Mouse (Mus musculus): ENCODE results near the gene Rnf185. TPM values are rescaled to one million over a fixed set of nuclear protein-coding genes. Genes with fewer than 3 reads are reported as not detected.

The Rnf185 gene
- total RNA-seq (2021) = 10 to 100 TPM; 30.1 to 33.1 TPM
- long read RNA-seq, experiment 1, transcript Rnf185-202 (7 exons, 2,787 nt) = major isoform, 47 of 57 reads
- long read RNA-seq, experiment 1, partial matches to known transcripts = 4 of 57 reads
- long read RNA-seq, experiment 1, other reads (novel, unspliced or antisense) = 6 of 57 reads
- long read RNA-seq, experiment 2, transcript Rnf185-202 (7 exons, 2,787 nt) = major isoform, 27 of 31 reads
- long read RNA-seq, experiment 2, partial matches to known transcripts = 0 of 31 reads
- long read RNA-seq, experiment 2, other reads (novel, unspliced or antisense) = 3 of 31 reads

DNA sequence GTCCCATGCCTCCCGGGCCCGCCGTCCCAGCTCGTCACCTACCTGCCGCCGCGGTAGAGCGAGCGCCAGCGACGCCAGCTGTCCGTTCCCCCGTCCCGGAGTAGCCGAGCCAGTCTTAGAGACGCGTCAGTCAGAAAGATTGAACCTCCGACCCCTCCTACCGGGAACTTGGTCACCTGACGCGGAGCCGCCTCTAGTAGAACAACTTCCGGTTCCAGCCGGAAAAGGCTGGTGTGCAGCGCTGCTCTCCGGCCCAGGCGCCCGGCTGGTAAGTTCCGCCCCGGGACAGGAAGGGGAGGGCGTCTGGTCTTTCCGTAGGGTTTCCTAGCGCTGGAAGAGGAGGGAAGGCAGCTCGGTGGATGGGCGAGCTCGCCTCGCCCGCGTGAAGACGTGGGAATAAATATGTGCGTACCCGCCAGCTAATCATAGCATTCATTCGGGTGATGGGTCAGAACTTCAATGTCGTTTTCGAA, at the start of gene Rnf185:
Gene Rnf185 (minus strand): TSS at position 197 of the 473 bp plus-strand sequence.
- peak; percentile 91 to 94 for DNase-seq (ENCODE audit: low spot score in 2 of 2)

DNA sequence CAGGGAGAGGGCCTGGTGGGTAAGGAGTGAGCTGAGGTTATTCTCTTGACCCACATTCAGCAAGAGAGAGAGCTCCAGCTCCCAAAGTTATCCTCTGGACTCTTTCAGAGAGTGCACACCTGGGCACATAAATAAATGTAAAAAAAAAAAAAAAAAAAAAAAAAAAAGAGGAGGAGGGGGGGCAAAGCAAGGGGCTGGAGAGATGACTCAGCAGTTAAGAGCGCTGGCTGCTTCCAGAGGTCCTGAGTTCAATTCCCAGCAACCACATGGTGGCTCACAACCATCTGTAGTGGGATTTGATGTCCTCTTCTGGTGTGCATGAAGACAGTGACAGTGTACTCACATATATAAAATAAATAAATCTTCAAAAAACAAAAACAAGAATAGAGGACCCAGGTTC, 45.1 kb upstream of the Rnf185 start:
- no peak for DNase-seq (ENCODE audit: low spot score in 2 of 2)

DNA sequence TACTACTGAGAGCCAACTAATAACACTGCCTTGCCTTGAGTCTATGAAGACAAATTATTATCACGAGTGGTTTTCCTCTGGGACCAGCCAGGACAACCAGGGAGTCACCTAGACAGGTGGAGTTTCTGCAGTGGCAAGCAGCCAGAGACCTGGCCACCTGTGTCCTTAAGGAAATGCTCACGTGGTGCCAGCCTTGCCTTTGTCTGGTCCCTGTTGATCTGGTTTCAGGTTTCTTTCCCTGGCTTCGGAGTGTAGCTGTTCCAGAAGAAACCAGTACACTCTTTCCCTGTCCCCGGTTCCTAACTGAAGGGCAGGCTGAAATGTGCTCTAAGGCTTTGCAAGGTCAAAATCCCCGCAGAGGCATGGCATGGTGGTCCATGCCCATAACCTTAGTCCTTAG, 44.6 kb upstream of the Rnf185 start:
- no peak for DNase-seq (ENCODE audit: low spot score in 2 of 2)

DNA sequence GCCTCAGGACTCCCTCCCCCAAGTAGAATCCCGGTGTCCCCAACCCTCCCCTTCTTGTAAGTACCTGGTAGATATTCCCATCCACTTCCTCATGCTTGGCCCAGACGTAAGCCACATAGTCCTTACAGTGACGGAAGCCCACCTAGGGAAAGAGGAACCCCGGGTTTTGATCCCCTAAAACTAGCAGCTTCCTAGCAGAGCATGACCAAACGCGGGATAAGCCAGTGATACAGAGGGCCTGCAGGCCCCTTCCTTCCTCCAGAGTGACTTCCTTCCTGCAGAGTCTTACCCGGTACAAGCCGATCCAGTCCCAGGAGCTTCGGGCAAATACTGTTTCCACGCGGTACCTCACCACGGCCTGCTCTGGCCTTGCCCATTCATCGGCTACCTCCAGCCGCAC, 43.3 kb upstream of the Rnf185 start:
- DNase-seq (ENCODE audit: low spot score in 2 of 2) = no peak

DNA sequence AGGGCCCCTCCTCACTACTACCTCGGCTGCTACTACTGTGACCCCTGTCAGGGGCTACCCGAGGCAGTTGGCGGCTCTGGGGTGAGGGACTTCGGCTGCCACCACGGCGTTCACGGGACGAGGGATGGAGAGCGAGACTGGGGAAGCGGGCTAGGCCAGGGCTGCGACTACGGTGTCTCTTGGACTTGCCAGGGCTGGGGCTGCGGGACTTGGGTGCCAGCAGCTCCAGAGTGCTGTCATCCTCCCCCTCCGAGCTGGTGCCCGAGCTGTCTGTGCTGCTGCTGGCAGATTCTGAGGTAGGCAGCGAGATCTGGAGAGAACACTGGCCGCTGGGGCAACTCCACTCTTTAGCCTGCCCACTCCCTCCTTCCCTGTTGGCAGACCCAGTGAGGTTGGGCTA, 42.7 kb upstream of the Rnf185 start:
- no peak for DNase-seq (ENCODE audit: low spot score in 2 of 2)

DNA sequence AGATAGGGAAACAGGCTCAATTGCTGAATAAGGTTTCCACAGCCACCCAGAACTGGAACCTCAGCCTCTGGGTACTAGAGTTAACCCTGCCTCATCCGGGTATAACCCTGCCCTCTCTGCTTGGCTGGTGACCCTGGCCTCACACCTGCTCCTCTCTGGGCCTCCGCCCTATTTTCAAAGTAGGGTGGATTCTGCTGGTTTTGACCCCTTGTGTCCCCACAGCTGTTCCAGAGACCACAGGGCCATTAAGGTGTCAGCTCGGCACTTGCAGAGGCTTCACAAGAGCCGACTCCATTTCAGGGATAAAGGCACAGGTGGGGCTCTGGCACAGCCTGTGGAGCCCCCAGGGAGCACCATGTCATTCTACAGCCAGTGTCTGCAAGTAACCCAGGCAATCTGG, 40.6 kb upstream of the Rnf185 start:
- no peak for DNase-seq (ENCODE audit: low spot score in 2 of 2)

DNA sequence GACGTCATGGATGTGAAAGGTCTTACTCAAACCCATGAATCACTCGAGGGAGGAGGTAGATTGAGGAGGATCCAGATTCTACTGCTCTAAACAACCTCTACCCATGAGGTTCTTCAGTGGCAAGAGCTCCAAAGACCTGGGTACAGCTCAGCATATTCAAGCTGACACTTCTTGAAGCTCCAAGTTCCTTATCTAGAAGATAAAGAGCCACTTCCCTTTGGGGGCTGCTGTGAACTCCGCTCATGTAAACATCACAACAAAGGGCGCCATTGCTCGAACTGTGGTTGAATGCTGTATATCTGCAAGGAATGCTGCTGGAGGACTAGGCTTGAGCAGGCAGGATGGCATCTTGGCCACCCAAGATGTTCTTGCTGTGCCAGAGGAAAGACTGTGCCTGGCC, 36.9 kb upstream of the Rnf185 start:
- no peak for DNase-seq (ENCODE audit: low spot score in 2 of 2)

DNA sequence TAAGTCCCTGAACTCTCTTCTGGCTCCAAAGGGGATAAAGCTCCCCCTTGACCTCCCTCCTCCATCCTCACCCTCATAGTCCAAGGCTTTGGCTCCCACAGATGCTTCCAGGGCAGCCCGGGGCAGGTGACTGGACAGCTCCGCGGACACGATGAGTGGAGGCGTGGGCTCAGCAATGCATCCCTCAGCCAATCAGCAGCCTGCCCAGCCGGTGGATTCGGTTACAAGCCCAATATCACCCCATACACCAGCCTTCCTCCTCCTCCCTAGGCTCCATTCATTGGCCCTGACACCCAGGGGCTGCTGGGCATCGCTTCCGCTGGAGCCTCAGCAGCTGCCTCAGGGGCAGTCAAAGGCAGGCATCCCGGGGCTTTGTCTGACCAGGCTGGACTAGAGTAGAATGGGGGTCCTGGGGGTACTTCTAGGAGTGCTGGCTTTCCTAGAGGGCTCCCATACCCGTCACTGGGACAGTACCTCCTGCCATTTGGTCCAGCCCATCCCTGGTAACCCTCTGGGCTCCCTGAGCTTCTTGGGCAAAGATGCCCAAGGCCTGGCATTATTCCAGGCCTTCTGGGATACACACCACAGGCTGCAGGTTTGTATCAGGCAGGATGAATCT, 35.9 kb upstream of the Rnf185 start, which contains the start of gene Pla2g3:
Gene Pla2g3 (plus strand): TSS at position 333 of the 619 bp plus-strand sequence.
- no peak for DNase-seq (ENCODE audit: low spot score in 2 of 2)

DNA sequence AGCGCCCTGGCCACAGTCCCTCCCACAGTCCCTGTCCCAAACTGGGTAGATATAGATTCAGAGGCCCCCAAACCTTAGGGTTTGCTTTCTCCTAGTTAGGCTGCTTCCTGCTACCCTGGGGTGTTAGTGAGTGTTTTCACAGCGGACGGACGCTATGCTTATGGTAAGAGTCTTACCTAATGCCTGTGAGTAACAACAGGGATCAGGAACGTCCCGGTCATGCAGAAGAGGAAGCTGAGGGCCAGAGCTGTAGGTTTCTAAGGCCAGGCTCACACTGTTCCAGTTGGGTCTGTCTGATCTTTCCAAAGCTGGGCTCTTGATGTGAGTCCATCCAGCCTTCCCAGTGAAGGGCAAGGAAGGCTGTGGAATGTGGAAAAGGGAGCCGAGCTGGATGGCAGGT, 34.2 kb upstream of the Rnf185 start:
- no peak for DNase-seq (ENCODE audit: low spot score in 2 of 2)

DNA sequence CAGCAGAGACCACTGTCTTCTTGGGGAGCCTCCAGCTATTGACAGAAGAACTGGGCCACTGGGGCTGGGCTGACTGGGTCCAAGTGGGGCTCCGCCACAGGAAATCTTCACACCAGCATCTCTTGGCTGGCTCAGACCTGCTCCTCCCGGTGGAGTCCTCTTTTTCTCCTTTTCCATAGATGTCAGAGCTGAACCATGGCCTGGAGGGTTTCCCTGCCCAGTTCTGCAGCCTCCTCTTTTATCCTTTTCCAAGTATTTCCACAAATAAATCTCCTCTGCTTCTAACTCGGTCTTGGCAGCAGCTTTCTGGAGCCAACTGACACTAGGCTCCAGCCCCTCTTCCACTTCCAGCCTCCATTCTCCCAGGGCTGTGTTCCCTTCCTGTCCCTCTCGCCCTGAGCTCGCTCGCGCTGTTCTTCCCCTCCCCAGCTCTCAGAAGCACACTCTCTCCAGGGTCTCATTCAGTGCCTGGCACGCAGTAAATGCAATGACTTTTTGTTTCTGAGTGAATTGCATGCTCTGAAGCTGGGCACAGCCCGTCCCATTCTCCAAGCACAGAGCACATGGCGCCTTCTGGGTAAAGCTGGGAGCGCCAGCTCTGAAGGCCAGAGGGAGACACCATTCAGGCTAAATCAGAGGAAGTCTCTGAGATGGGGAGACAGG, 31.9 kb upstream of the Rnf185 start:
- DNase-seq (ENCODE audit: low spot score in 2 of 2) = peak; percentile 47 to 48

DNA sequence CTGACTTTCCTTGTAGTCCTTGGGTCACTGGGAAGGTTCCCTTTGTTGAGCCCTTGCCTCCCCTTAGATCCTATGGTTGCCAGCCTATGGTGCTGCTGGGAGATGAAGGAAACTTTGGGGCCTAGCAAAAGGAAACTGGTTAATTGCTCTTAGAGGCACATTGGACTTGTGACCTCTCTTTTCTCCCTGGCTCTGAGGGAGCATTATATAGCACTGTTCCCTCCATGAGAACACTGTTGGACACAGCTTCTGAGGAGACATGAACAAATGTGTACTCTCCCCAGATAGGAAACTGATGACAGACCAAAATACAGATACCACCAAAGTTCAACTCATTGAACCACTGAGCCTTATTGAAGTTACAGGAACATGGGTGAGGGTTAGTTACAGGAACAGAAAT, 23.3 kb upstream of the Rnf185 start:
- DNase-seq (ENCODE audit: low spot score in 2 of 2) = no peak

DNA sequence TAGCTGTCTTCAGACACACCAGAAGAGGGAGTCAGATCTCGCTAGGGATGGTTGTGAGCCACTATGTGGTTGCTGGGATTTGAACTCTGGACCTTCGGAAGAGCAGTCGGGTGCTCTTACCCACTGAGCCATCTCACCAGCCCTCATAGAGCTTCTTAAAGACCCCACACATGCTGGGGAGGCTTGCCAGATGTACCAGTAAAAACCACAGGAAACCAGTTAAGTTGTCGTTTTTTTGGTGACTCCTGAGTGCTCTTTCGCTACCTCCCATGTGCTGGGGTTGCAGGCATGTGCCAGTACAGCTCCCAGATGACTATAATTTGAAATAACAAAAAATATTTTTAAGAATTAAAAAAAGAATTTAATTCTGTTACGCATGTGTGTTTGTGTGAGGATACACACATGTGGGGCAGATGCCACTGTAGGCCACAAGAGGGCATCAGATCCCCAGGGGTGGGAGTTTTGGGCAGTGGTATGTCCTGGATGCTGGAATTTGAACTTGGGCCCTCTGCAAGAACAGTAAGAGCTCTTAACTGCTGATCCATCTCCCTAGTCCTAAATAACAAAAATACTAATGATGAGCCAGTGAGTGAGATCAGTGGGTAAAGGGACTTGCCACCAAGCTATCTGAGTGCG, 22.4 kb upstream of the Rnf185 start:
- no peak for DNase-seq (ENCODE audit: low spot score in 2 of 2)

DNA sequence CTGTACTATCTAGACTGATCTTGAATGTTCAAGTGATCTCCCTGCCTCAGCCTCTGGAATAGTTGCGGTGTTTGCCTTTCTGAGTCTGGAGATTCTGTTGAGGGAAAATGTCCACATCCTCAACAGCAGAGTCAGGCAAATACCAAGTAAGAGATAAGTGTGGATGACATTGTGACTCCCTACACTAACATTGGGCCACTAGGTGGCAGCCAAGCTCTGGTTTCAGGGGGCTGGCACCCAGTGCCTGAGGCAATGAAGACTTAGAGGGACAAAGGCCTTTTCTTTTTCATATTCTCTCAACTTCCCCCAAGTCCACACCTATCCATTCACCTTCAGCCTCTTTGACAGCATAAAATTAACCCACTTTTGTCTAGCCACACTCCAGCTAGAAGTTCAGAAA, 20.3 kb upstream of the Rnf185 start:
- DNase-seq (ENCODE audit: low spot score in 2 of 2) = peak; percentile 87 to 92

DNA sequence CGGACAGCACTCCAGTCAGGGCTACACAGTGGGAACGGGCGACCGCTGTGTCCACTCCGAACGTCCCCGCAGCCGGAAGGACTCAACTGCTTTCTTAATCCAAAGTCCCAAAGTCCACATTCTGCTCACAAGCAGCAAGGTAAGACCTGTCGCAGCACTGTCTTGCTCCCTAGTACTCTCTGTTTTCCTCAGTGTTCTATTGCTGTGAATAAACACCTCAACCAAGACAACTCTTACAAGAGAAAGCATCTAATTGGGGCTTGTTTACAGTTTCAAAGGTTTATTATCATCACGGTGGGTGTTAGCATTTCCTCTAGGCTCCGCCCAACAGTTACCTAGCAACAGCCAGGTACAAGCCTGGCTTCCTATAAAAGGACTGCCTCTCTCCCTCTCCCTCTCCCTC, 19.3 kb upstream of the Rnf185 start:
- DNase-seq (ENCODE audit: low spot score in 2 of 2) = no peak

DNA sequence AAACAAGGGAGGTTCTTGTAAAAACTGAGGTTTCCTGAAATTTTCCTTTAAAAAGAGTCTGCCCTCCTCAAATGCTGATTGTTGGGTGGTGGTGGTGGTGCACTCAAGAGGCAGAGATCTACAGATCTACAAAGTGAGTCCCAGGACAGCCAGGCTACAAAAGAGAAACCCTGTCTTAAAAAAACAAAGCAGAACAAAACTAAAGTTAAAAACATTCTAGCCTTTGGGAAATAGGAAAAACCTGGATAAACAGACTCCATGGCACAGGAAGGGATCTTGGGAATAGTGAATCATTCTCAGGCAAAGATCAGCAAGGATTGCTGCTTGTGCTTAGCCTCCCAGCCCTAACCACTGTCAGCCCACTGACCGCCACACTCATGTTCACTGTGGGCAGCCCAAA, 10.7 kb upstream of the Rnf185 start:
- DNase-seq (ENCODE audit: low spot score in 2 of 2) = no peak

DNA sequence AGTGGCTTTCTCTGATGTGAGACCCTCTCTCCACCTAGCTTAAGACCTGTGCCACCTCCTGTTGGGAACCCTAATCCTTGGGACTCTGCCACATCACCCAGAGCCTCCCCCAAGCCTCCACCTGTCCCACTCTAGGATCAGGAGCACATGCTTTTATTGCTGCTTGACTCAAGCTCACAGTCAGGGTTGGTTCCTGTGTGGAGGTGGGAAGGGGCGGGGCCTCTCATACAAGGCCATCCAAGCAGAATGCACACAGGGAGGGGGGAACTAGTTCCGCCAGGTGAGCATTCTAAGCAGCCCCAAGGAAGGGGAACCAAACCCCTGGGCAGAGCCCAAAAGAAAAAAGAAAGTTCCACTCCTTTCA, 6.9 kb upstream of the Rnf185 start:
- no peak for DNase-seq (ENCODE audit: low spot score in 2 of 2)

DNA sequence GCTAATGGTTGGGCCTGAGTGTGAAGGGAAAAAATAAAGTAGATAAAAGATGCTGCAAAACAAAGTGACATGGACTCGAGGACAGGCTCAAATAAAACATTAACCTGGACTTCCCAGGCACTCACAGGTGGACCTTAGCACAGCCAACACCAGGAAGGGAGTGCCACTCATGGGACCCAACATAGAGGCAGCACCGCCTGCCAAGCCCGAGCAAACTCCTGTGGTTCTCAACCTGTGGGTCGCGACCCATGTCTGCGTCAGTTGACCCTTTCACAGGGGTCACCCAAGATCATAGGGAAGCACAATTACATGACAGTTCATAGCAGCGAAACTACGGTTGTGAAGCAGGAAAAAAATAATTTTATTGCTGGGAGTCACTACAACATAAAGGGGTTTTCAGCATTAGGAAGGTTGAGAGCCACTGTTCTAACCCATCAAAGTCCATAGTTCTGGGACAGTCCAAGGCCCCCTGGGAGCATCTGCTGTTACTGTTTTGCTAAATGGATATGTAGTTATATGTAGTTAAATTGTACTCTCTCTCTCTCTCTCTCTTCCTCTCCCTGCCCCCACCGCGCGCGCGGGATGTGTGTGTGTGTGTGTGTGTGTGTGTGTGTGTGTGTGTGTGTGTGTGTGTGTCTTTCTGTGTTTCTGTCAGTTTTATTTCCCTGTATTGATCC, 6.4 kb upstream of the Rnf185 start:
- no peak for DNase-seq (ENCODE audit: low spot score in 2 of 2)

DNA sequence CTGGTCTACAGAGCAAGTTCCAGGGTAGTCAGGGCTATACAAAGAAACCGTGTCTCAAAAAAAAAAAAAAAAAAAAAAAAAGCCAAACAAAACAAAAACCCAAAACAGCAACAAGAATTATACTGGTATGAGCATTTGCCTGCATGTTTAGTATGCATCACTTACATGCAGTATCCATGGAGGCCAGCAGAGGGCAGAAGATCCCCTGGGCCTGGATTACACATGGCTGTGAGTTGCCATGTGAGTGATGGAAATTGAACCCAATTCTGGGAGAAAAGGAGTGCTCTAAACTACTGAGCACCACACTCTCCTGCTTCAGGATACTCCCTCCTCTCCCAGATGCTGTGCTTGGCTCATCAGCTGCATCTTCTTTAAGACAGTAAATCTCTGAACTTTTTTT, 4.2 kb upstream of the Rnf185 start:
- DNase-seq (ENCODE audit: low spot score in 2 of 2) = peak; percentile 63 to 82

DNA sequence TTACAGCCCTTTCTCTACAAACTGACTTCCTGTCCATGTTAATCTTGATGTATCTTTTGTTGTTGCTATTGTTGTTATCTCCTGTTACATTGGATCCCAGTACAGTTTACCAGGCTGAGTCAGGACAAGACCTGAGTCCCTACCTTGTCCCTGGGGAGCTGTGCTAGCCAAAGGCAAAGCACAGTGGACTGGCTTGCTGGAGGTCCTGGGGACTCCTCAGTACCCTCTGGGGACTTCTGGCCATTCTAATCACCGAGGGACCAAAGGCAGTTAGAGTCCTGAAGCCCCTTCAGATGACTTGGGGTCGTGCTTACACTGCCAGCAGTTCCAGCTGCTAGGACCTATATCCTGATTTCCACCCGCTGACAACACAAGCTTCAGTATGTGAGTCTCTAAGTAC, 2.3 kb upstream of the Rnf185 start:
- no peak for DNase-seq (ENCODE audit: low spot score in 2 of 2)

DNA sequence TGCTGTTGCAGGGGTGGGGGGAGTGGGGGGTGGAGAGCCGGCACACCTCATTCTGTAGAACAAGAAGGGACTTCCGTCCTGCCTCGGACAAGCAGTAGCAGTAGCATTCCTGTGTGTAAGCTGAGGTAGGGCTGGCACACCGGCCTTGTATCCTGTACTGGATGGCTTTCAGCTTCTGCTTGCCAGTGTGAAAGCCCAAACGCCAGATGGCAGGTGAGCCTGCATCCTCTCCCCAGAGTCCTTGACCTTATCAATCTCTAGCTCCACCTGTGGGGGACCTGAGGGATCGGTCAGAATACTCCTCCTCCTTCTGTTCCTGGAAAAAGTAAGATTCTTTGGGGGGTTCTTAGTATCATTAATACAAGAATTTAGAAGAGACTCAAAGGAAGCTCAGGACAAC, 1.3 kb upstream of the Rnf185 start:
- no peak for DNase-seq (ENCODE audit: low spot score in 2 of 2)

DNA sequence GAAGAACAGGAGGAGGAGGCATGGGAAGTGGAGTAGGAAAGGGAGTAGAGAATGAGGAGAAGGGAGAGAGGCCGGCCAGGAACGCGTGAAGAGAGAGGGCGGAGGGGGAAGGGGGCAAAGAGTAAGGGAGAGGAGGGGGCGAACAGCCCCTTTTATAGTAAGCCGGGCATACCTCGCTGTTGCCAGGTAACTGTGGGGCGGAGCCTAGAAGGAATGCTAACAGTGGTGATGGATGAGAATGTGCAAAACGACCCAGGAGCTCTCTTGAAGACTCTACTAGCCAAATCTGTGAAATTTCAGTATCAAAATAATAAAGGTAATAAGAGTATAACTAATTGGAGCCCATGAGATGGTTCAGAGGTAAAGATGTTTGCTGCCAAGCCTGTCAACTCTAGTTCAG, 606 bp upstream of the Rnf185 start:
- DNase-seq (ENCODE audit: low spot score in 2 of 2) = no peak
